Mouse (Mus musculus) retina, adult 2 months (tissue): ENCODE results near the gene Slc2a13.

Source experiments
- DNase-seq: peaks from one replicate; pipeline ENCODE4 v3.0.0-alpha.2; 2012; ENCODE audit warnings: low read depth, low spot score

Gene Slc2a13

DNA sequence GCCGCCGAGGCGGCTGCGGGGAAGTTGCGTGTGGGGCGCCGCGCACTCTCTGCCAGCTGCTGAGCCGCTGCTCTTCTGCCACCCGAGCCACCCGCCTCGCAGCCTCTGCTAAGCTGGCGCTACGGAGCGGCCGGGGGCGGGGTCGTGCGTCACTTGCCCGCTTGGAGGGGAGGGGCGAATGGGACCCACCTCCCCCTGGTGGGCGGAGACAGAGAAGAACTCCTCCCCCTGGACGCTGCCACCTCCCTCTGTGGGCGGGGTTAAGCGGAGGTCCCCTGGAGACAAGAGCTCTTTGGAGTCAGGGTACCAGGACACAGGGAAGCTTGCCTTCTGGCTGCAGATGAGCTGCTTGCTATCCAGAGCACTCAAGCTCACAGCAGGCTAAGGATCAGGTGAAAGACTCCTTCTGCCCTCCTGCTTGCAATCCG lies at the start of gene Slc2a13:
Gene Slc2a13 (minus strand): TSS at position 151 of the 428 bp plus-strand sequence.
- DNase-seq = peak; percentile 53

- DNase-seq = no peak
Measured at GRCm38 (mm10) chr15:91616016-91616415, 43.0 kb upstream of the Slc2a13 start.

DNA sequence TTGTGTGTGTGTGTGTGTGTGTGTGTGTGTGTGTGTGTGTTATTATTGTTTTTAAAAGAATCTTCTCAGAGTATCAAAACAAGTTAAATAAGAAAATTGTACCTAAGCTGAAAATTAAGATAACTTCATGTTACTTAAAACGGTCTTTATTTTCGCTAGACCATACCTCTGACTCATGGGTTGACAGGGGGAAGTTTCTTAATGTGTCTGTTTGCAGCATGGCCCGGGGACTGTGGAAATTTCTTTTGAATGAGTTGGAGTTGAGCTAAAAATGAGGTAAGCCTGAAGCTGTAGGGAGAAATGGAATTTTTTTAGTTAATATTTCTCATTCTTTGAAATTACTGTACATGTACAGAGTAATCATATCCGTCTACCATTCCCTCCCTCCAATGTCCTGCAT lies 42.5 kb upstream of the Slc2a13 start:
- DNase-seq = no peak

DNA sequence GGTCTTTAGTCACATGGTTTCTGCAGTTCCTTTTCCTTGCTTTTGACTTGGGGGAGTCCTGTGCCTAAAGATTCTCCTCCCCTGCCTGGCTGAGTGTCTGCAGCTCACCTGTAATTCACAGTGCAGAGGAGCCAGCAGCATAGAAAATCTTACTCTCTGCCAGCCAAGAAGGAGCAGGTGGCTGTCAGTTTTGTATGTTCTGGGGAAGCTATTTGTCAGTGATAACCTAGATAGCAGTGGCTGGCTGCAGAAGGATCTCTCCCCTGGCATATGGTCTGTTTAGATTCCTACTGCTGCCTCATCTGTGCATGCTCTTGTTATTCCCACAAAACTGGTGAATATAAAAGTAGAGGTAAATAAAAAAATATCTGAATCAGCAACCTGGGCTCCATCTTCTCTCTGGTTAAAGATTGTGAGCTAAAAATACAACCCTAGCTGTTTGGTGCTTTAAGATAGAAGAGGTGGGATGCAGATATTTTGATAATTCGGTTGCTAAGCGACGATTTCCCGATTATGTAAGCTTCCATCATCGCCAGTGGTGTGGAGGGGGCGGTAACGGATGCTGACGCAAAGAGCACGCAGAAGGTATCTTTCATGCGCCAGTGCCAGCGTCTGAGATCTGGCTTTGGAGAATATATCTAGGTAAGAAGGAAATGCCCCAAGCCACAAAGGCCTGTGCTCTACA lies 41.1 kb upstream of the Slc2a13 start:
- peak; percentile 15 for DNase-seq

GRCm38 (mm10) chr15:91609713-91610112 lies 36.7 kb upstream of the Slc2a13 start:
- DNase-seq = peak; percentile 3

DNA sequence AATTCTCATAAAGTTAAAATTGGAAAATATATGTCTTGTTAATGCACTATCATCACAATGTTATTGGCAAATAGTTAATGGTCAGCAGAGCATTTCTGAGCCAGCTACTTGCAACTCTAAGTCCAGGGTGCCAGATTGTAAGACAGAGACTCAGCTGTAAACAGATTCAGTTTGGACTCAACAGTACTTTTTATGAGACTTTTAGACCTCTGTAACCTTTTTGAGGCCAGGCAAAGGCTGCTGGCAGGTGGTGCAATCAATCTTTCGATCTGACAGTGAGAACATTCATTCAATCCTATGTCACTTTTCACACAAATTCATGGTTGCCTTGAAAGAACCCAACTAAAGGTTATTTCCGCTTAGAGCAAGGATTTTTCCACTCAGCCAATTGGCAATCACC lies 35.8 kb upstream of the Slc2a13 start:
- no peak for DNase-seq

DNA sequence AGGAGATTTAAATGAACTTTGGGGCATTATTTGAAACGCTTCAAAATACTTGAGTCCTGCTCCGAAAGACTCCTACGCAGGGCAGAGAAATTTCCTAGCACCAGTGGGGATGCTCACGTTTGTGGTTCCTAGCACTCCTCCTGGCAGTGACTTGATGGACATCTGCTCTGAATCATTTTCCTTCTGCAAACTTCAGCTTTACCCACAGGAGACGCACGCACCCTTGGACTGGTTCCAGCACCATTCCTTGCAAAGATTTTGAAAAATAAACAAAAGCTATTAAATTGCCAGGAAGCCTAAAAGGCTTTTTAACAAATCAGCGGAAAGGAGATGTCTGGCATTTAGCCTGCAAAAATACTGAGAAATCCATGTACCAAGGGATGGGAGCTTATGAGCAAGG lies 28.1 kb upstream of the Slc2a13 start:
- no peak for DNase-seq

GRCm38 (mm10) chr15:91597290-91597689 lies 24.2 kb upstream of the Slc2a13 start:
- DNase-seq = no peak

- peak; percentile 52 for DNase-seq
Measured at GRCm38 (mm10) chr15:91574492-91574891, 1.4 kb upstream of the Slc2a13 start.

DNA sequence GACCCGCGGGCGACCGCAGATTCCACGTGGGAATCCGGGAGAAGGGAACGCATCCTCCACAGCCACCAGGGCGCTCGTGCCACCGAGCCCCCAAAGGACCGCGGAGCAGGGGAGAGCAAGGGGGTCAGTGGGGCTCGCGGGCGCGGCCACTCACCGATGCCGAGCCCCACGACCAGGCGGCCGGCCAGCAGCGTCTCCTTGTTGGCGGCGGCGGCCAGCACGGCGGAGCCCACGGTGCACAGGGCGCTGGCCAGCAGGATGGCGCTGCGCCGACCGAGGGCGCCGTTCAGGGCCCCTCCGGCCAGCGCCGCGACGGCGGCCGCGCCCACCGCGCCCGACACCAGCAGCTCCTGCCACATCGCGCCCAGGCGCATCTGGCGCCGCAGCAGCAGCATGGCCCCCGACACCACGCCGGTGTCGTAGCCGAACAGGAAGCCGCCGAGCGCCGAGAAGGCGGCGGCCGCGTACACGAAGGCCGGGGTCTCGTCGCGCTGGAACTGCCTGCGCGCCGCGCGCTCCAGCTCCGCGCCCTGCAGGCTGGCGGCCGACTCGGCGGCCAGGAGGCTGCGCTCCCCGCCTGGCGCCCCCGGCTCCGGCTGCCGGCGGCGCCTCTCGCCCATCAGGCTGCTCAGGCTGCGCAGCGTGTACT lies 516 bp downstream of the Slc2a13 start:
- DNase-seq = no peak

DNA sequence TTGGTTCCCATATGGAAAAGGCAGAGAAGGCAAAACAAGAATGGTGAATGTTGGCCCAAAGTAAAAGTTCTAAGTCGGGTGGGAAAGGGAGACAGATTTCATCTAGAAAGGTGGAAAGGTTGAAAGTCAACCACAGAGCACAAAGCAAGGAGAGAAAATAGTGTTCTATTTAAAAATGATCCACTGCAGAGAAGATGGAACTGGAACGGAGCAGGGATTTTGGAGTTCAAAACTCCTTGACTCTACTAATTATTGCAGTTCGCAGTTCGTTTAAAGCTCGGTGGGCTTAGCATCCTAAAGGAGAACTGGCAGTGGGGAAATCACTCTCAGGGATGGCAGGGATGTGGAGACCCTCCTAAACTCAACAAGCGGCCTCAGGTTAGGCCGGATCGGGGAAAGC lies 1.1 kb downstream of the Slc2a13 start:
- DNase-seq = no peak

DNA sequence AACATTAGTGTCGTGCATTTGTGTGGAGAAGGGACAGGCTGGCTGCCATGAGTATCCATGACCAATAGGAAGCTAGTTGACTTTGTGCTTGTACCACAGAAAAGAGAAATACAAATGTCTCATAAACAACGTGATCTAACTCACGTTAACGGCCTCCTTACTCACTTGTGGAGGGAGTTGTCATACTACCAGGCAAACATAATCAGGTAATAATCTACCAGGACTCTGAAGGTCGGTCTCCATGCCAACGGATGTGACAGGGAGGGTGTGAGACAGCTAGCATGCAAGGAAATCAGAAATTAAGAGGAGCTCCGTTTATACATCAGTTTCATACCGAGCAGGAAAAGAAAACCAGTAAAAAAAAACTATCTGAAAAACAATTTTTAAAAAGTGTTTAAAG lies 6.3 kb downstream of the Slc2a13 start:
- DNase-seq = no peak

GRCm38 (mm10) chr15:91565025-91565605 lies 7.9 kb downstream of the Slc2a13 start:
- no peak for DNase-seq

DNA sequence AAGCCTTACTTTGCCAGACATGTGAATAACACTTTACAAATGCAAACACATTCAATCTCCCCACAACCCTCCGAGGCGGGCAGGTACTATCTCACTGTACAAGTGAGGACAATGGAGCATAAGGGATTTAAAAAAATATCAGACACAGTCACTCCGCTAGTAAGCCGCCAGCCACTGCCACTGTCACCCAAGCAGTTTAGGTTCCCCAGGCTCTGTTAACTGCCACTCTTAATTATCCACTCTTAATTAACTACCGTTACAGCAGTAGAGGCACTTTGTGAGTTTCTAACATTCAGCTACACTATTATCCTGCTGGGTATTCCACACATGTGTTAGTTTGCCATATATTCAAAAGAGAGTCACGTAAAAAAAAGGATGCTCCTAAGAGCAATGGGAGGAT lies 11.3 kb downstream of the Slc2a13 start:
- no peak for DNase-seq

GRCm38 (mm10) chr15:91555336-91555736 lies 17.7 kb downstream of the Slc2a13 start:
- DNase-seq = no peak

DNA sequence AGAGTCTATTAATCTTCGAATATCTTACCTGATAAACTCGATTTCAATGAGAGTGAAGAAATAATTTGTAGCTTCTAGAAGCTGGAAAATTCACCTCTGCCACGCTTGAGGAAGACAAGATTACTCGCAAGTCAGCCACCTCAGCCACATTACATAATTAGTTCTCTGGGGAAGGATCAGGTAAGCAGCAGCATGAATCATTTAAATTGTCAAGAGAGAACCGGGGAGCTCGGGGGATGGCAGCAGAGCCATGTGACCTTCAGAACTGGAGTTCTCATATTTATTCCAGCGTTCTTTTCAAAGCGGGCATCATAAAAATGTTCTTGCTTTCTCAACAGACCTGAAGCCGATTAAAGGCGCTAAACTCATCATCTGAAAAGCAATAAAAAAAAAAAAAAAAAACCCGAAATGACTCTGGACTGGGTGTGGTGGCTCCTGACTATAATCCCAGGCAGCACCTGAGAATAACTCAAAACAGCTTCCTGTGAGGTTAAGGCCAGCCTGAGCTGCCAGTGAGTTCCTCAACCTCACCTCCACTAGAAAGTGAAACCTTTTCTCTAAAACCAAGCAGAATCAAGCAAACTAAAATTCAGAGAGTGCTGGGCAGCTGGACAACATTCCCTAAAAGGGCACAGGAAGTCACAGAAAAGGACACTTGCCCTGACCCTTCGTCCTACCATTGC lies 24.3 kb downstream of the Slc2a13 start:
- DNase-seq = no peak

DNA sequence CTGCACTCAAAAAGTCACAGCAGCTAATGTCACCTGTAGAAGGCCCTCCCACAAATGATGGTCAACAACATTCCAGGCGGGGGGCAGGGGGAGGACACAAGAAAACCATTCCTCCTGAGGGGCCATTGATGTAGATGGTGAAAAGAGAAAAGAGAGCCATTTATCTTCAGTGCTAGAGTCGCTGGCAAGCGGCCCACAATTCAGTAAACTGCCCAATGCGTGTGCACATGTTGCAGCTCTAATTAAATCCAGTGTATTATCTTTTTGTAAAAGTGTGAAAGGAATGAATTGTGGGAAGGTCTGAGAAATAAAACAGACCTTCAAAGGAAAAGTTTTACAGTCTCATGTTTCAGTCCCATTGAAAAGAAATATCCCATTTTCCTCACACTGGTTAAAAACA lies 28.5 kb downstream of the Slc2a13 start:
- DNase-seq = no peak

GRCm38 (mm10) chr15:91538439-91538838 lies 34.6 kb downstream of the Slc2a13 start:
- DNase-seq = no peak

- DNase-seq = no peak
Measured at GRCm38 (mm10) chr15:91526876-91527275, 46.2 kb downstream of the Slc2a13 start.

DNA sequence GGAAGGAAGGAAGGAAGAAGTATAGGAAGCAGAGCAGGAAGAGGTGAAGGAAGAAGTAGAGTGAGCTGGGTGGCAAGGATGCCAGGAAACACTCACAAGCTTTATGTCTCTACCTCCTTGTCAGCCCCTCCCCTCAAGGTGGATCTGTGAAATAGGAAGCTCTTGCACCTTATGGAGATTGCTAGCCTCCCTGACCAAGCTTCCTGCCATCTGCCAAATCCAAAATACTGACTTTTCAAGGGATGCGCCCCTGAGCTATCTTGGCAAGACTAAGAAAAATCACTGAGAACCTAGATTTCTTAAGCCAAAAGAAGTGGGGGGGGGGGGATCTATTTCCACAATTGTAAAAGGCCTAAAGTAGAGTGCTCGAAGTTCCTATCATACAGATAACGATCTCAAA lies 46.9 kb downstream of the Slc2a13 start:
- DNase-seq = no peak

DNA sequence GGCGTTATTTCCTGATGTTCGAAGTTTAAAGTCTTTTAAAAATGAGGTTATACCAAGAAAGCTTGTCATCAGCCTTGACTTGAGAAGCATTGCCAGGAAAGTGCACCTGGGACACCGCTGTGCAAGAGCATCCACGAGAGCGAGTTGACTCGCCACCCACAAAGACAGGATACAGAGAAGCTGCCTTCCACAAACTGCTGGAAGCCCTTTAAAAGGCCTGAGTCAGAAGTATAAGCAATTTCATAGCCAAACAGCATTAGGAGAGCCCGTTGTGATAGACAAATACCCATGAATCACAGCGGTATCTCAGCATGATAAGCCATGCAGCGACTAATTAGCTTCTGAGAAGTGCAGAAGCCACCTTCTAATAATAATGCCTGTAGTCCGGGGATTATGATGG lies 48.6 kb downstream of the Slc2a13 start:
- DNase-seq = no peak

GRCm38 (mm10) chr15:91503291-91503690 lies 69.8 kb downstream of the Slc2a13 start:
- no peak for DNase-seq

- DNase-seq = no peak
Measured at GRCm38 (mm10) chr15:91502661-91503060, 70.4 kb downstream of the Slc2a13 start.
